In the genomic region with DNA sequence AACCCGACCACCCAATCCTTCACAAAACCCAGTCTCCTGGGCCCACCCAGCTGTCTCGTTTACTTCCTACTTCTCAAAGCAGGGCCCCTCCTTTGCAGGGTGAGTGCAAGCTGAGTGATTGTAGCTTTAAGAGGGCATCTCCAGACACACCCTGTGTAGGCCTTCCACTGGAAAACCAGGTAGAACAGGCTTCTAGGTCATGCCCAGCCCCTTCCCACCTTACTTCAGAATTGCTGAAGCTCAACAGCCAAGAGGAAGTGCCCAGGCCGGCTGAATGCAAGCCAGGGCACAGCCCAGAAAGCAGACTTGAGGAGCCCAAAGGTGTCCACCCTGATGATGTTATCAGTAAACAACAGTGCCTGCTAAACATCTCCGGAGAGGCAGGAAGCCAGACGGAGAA, we compare ENCODE assay signal across 30 mouse cellular contexts.
DNase-seq lines count a peak whose midpoint lies in the region; ATAC-seq and TF ChIP-seq lines count a peak whose summit lies in the region.
"Had no signal": no experiment of that assay in that cellular context is flagged by ENCODE, and none has a peak within 500 bp of the region (broad histone marks: within the 10 kb centered on the region; RNA-seq: fewer than 3 reads in every experiment).

No protein-coding gene starts in this region.

- H3K9me3 ChIP-seq in lung, embryonic 16.5 days (ENCODE audit: control insufficient read depth, low read length): no peaks in the 10 kb centered on the region
- H3K9me3 ChIP-seq in embryonic facial prominence, embryonic 15.5 days (replicated peaks): no peaks in the 10 kb centered on the region
- H3K9me3 ChIP-seq in stomach, postnatal 0 days (ENCODE audit: control insufficient read depth, low read length): no peaks in the 10 kb centered on the region
- H3K9me3 ChIP-seq: G1E; heart, embryonic 12.5 days had no signal

- DNase-seq in heart, adult 11 months: peak; percentile 55
- DNase-seq in heart, postnatal 36 days: no peak
- no peak for DNase-seq in lung, postnatal 10 days
- DNase-seq in stomach, postnatal 0 days (ENCODE audit: low spot score): no peak
- no peak for DNase-seq in liver
- DNase-seq in spleen, adult 12 weeks (ENCODE audit: low spot score): no peak
- DNase-seq: adrenal gland, postnatal 10 days; cerebellum, adult 8-10 months; cerebellum, postnatal 25 days; gastrocnemius, postnatal 14 days; heart, adult 2 months; kidney, adult 11 months; kidney, postnatal 10 days; layer of hippocampus, postnatal 36 days; left cerebral cortex, postnatal 4 days; right cerebral cortex, postnatal 25 days; spleen, adult 18-20 months; thymus, adult 18-20 months; thymus, postnatal 36 days had no signal

- no peak overlapping the region for H3K9ac ChIP-seq in lung, embryonic 16.5 days (ENCODE audit: low read length)
- no peak overlapping the region for H3K9ac ChIP-seq in embryonic facial prominence, embryonic 15.5 days
- no peak overlapping the region for H3K9ac ChIP-seq in stomach, postnatal 0 days (ENCODE audit: low read length)
- H3K9ac ChIP-seq: heart, embryonic 12.5 days; hindbrain, embryonic 14.5 days had no signal

- 39% methylated on average over 5 of the region's 5 CpGs for WGBS in lung, embryonic 16.5 days
- WGBS in embryonic facial prominence, embryonic 15.5 days: 63% methylated on average over 5 of the region's 5 CpGs
- WGBS in stomach, postnatal 0 days: 35% methylated on average over 5 of the region's 5 CpGs

- no peak for TF ChIP-seq CTCF in stomach, postnatal 0 days (IDR thresholded peaks at IDR 0.05; ENCODE audit: low read depth)

- no peaks in the 10 kb centered on the region for H3K4me1 ChIP-seq in lung, embryonic 16.5 days (replicated peaks; ENCODE audit: control insufficient read depth, insufficient read depth, low read length)
- H3K4me1 ChIP-seq in embryonic facial prominence, embryonic 15.5 days: 0 out of 2 replicates have a peak, but pooled peaks cover 3% of the 10 kb centered on the region
- no peaks in the 10 kb centered on the region for H3K4me1 ChIP-seq in stomach, postnatal 0 days (replicated peaks; ENCODE audit: control insufficient read depth, insufficient read depth)

- H3K4me2 ChIP-seq in lung, embryonic 16.5 days (ENCODE audit: low read depth, low read length): no peak overlapping the region
- no peak overlapping the region for H3K4me2 ChIP-seq in embryonic facial prominence, embryonic 15.5 days (replicated peaks)
- no peak overlapping the region for H3K4me2 ChIP-seq in stomach, postnatal 0 days (replicated peaks; ENCODE audit: low read depth)
- H3K4me2 ChIP-seq: heart, embryonic 12.5 days; hindbrain, embryonic 14.5 days; liver, embryonic 11.5 days; midbrain, embryonic 11.5 days had no signal

- no peak overlapping the region for H3K4me3 ChIP-seq in lung, embryonic 16.5 days (ENCODE audit: low read length)
- no peak overlapping the region for H3K4me3 ChIP-seq in embryonic facial prominence, embryonic 15.5 days (replicated peaks)
- H3K4me3 ChIP-seq in stomach, postnatal 0 days (ENCODE audit: low read depth, low read length): no peak overlapping the region
- H3K4me3 ChIP-seq: erythroblast, embryonic 14.5 days; heart, adult 2 months; heart, embryonic 12.5 days had no signal

- H3K27ac ChIP-seq in lung, embryonic 16.5 days (ENCODE audit: low read length): no peak overlapping the region
- H3K27ac ChIP-seq in embryonic facial prominence, embryonic 15.5 days (replicated peaks): peak overlapping the region; percentile 71
- H3K27ac ChIP-seq in stomach, postnatal 0 days (replicated peaks): peak overlapping the region; percentile 67
- H3K27ac ChIP-seq: heart, adult 2 months; hindbrain, embryonic 14.5 days had no signal

- intact Hi-C loops in heart, postnatal 36 days (cut with DNase I): no loop called here

- peak; percentile 71 for ATAC-seq in lung, embryonic 16.5 days (ENCODE audit: low read depth)
- no peak for ATAC-seq in embryonic facial prominence, embryonic 15.5 days (ENCODE audit: insufficient number of reproducible peaks, low FRiP score, low TSS enrichment, low read depth)
- ATAC-seq in stomach, postnatal 0 days (ENCODE audit: low FRiP score, low TSS enrichment): peak; percentile 71; the same call in 1 of the 2 replicates
- ATAC-seq: forebrain, embryonic 14.5 days; inflammation-experienced regulatory T-cells, adult 6 months; midbrain, embryonic 16.5 days had no signal

- TF ChIP-seq EP300 in stomach, postnatal 0 days (optimal IDR thresholded peaks at IDR 0.05): no peak

- H3K27me3 ChIP-seq in lung, embryonic 16.5 days (ENCODE audit: control insufficient read depth, insufficient read depth, low read depth, low read length): no peaks in the 10 kb centered on the region
- no peaks in the 10 kb centered on the region for H3K27me3 ChIP-seq in embryonic facial prominence, embryonic 15.5 days
- H3K27me3 ChIP-seq in stomach, postnatal 0 days (ENCODE audit: control insufficient read depth, insufficient read depth, low read length): no peaks in the 10 kb centered on the region
- H3K27me3 ChIP-seq: heart, embryonic 12.5 days had no signal

- H3K36me3 ChIP-seq in lung, embryonic 16.5 days (ENCODE audit: control insufficient read depth, insufficient read depth, low read length): no peaks in the 10 kb centered on the region
- H3K36me3 ChIP-seq in embryonic facial prominence, embryonic 15.5 days: no peaks in the 10 kb centered on the region
- H3K36me3 ChIP-seq in stomach, postnatal 0 days (ENCODE audit: control insufficient read depth, insufficient read depth, low read length): no peaks in the 10 kb centered on the region
- H3K36me3 ChIP-seq: G1E; heart, embryonic 12.5 days had no signal
